Mouse (Mus musculus) forebrain, embryonic 15.5 days (tissue): ENCODE data around the gene Zbtb25. TPM values are rescaled to one million over a fixed set of nuclear protein-coding genes. Genes with fewer than 3 reads are reported as not detected.

Source experiments
- ATAC-seq: fragments of 200-750 bp; cut with Nextera tagmentation; replicated peaks from 2 replicates; pipeline ENCODE4 v1.8.0; 2017; ENCODE audit warnings: mild to moderate bottlenecking, moderate TSS enrichment, moderate library complexity
- H3K27ac ChIP-seq: fragments of 300-500 bp; sonication (generic); replicated peaks from 2 replicates; pipeline ENCODE4 v1.5.1; 2015; ENCODE audit warnings: mild to moderate bottlenecking, inconsistent platforms
- H3K27me3 ChIP-seq: fragments of 300-500 bp; sonication (generic); 2 replicates; pipeline ENCODE4 v1.6.1; 2015; ENCODE audit warnings: inconsistent platforms
- H3K36me3 ChIP-seq: fragments of 300-500 bp; sonication (generic); 2 replicates; pipeline ENCODE4 v1.6.1; 2015; ENCODE audit warnings: mild to moderate bottlenecking, inconsistent platforms
- H3K4me1 ChIP-seq: fragments of 300-500 bp; sonication (generic); 2 replicates; pipeline ENCODE4 v1.6.1; 2015; ENCODE audit warnings: inconsistent platforms
- H3K4me2 ChIP-seq: fragments of 300-500 bp; sonication (generic); replicated peaks from 2 replicates; pipeline ENCODE4 v1.6.1; 2015; ENCODE audit warnings: mild to moderate bottlenecking, inconsistent platforms
- H3K4me3 ChIP-seq: fragments of 300-500 bp; sonication (generic); 2 replicates; pipeline ENCODE4 v1.5.1; 2015; ENCODE audit warnings: mild to moderate bottlenecking, inconsistent platforms
- H3K9ac ChIP-seq: fragments of 300-500 bp; sonication (generic); replicated peaks from 2 replicates; pipeline ENCODE4 v1.6.1; 2015; ENCODE audit warnings: mild to moderate bottlenecking, inconsistent platforms
- H3K9me3 ChIP-seq: fragments of 300-500 bp; sonication (generic); 2 replicates; pipeline ENCODE4 v1.6.1; 2016; ENCODE audit warnings: inconsistent platforms
- WGBS: fragments of 180-500 bp; shearing (Covaris S2); methylation state at CpG from one replicate; pipeline ENCODE4 v1.1.7; 2015; ENCODE audit warnings: mixed read lengths; 5-methylcytosine and 5-hydroxymethylcytosine counted together
- polyA plus RNA-seq: library from polyadenylated mRNA; unstranded; fragments of >200 nt; fragmentation: Nextera tagmentation; extraction: Ambion mirVana; gene quantifications from 2 replicates; pipeline ENCODE4 v1.2.1, GENCODE M21; 2015

Gene Zbtb25
- polyA plus RNA-seq, 1 experiment from 2014 or later = 16.2 TPM

GRCm38 (mm10) chr12:76402991-76403885 is 33.8 kb upstream of the Zbtb25 start:
- Histone ChIP-seq H3K27ac (peak overlapping the region; percentile 92), H3K4me3 (peak overlapping the region; percentile 71), H3K27me3 (peaks cover 42% of the 10 kb centered on the region), H3K4me2 (peak overlapping the region; percentile 75), H3K36me3 (no peaks in the 10 kb centered on the region), H3K9me3 (no peaks in the 10 kb centered on the region), H3K9ac (peak overlapping the region; percentile 68), H3K4me1 (peaks cover 27% of the 10 kb centered on the region)
- WGBS = under 1% methylated on average over 54 of the region's 54 CpGs
- ATAC-seq = peak; percentile 93

GRCm38 (mm10) chr12:76401674-76402073 is 32.3 kb upstream of the Zbtb25 start:
- no peak overlapping the region for H3K9ac ChIP-seq
- no peaks in the 10 kb centered on the region for H3K36me3 ChIP-seq
- 56% methylated on average over 3 of the region's 3 CpGs for WGBS
- H3K27me3 ChIP-seq = peaks cover 30% of the 10 kb centered on the region
- ATAC-seq = no peak
- no peak overlapping the region for H3K27ac ChIP-seq
- no peak overlapping the region for H3K4me2 ChIP-seq
- no peak overlapping the region for H3K4me3 ChIP-seq
- no peaks in the 10 kb centered on the region for H3K9me3 ChIP-seq
- H3K4me1 ChIP-seq = peaks cover 27% of the 10 kb centered on the region

GRCm38 (mm10) chr12:76397281-76397680 is 27.9 kb upstream of the Zbtb25 start:
- no peak overlapping the region for H3K9ac ChIP-seq
- H3K27me3 ChIP-seq = peaks cover 3% of the 10 kb centered on the region; the same call in 1 of the 2 replicates
- 88% methylated on average over 5 of the region's 5 CpGs for WGBS
- no peak overlapping the region for H3K4me2 ChIP-seq
- ATAC-seq = no peak
- H3K4me1 ChIP-seq = no peaks in the 10 kb centered on the region
- H3K4me3 ChIP-seq = no peak overlapping the region
- no peak overlapping the region for H3K27ac ChIP-seq
- no peaks in the 10 kb centered on the region for H3K9me3 ChIP-seq
- no peaks in the 10 kb centered on the region for H3K36me3 ChIP-seq

- Histone ChIP-seq H3K4me2 (no peak overlapping the region), H3K4me3 (no peak overlapping the region), H3K9ac (no peak overlapping the region), H3K36me3 (no peaks in the 10 kb centered on the region), H3K4me1 (peaks cover 5% of the 10 kb centered on the region; the same call in 1 of the 2 replicates), H3K27me3 (no peaks in the 10 kb centered on the region), H3K27ac (no peak overlapping the region), H3K9me3 (no peaks in the 10 kb centered on the region)
- no peak for ATAC-seq
- whole genome bisulfite sequencing = 78% methylated on average over 5 of the region's 5 CpGs
Measured at GRCm38 (mm10) chr12:76392979-76393378, 23.6 kb upstream of the Zbtb25 start.

- H3K4me2 ChIP-seq = no peak overlapping the region
- peaks cover 3% of the 10 kb centered on the region; the same call in 1 of the 2 replicates for H3K36me3 ChIP-seq
- no peaks in the 10 kb centered on the region for H3K9me3 ChIP-seq
- H3K9ac ChIP-seq = no peak overlapping the region
- 78% methylated on average over 3 of the region's 3 CpGs for WGBS
- H3K4me1 ChIP-seq = peaks cover 5% of the 10 kb centered on the region; the same call in 1 of the 2 replicates
- no peaks in the 10 kb centered on the region for H3K27me3 ChIP-seq
- no peak for ATAC-seq
- no peak overlapping the region for H3K27ac ChIP-seq
- no peak overlapping the region for H3K4me3 ChIP-seq
Measured at GRCm38 (mm10) chr12:76391595-76392271, 22.3 kb upstream of the Zbtb25 start.

GRCm38 (mm10) chr12:76388794-76389193 is 19.4 kb upstream of the Zbtb25 start:
- ATAC-seq = no peak; the same call in 1 of the 2 replicates
- no peak overlapping the region for H3K9ac ChIP-seq
- peaks cover 18% of the 10 kb centered on the region for H3K36me3 ChIP-seq
- no peaks in the 10 kb centered on the region for H3K27me3 ChIP-seq
- no peak overlapping the region for H3K4me2 ChIP-seq
- H3K9me3 ChIP-seq = no peaks in the 10 kb centered on the region
- 57% methylated on average over 11 of the region's 11 CpGs for WGBS
- no peak overlapping the region for H3K4me3 ChIP-seq
- no peak overlapping the region for H3K27ac ChIP-seq
- peaks cover 5% of the 10 kb centered on the region; the same call in 1 of the 2 replicates for H3K4me1 ChIP-seq

GRCm38 (mm10) chr12:76385342-76385741 is 15.9 kb upstream of the Zbtb25 start:
- ATAC-seq = no peak
- no peak overlapping the region for H3K27ac ChIP-seq
- H3K9ac ChIP-seq = no peak overlapping the region
- no peaks in the 10 kb centered on the region for H3K9me3 ChIP-seq
- H3K27me3 ChIP-seq = no peaks in the 10 kb centered on the region
- 95% methylated on average over 8 of the region's 8 CpGs for WGBS
- H3K36me3 ChIP-seq = peaks cover 18% of the 10 kb centered on the region
- no peak overlapping the region for H3K4me2 ChIP-seq
- no peak overlapping the region for H3K4me3 ChIP-seq
- H3K4me1 ChIP-seq = peaks cover 5% of the 10 kb centered on the region; the same call in 1 of the 2 replicates

GRCm38 (mm10) chr12:76380151-76380550 is 10.7 kb upstream of the Zbtb25 start:
- Histone ChIP-seq H3K27me3 (no peaks in the 10 kb centered on the region), H3K27ac (no peak overlapping the region), H3K4me1 (0 out of 2 replicates have a peak, but pooled peaks cover 6% of the 10 kb centered on the region), H3K36me3 (no peaks in the 10 kb centered on the region), H3K9ac (no peak overlapping the region), H3K4me3 (no peak overlapping the region), H3K9me3 (no peaks in the 10 kb centered on the region), H3K4me2 (no peak overlapping the region)
- no peak for ATAC-seq
- WGBS = 94% methylated on average over 7 of the region's 7 CpGs

- H3K4me2 ChIP-seq = no peak overlapping the region
- no peak overlapping the region for H3K9ac ChIP-seq
- H3K27ac ChIP-seq = no peak overlapping the region
- no peak for ATAC-seq
- 92% methylated on average over 5 of the region's 5 CpGs for WGBS
- no peaks in the 10 kb centered on the region for H3K36me3 ChIP-seq
- no peaks in the 10 kb centered on the region for H3K27me3 ChIP-seq
- 0 out of 2 replicates have a peak, but pooled peaks cover 6% of the 10 kb centered on the region for H3K4me1 ChIP-seq
- H3K4me3 ChIP-seq = no peak overlapping the region
- no peaks in the 10 kb centered on the region for H3K9me3 ChIP-seq
Measured at GRCm38 (mm10) chr12:76378556-76378955, 9.2 kb upstream of the Zbtb25 start.

- Histone ChIP-seq H3K9me3 (no peaks in the 10 kb centered on the region), H3K4me3 (no peak overlapping the region), H3K27ac (no peak overlapping the region), H3K4me2 (no peak overlapping the region), H3K36me3 (no peaks in the 10 kb centered on the region), H3K9ac (no peak overlapping the region), H3K4me1 (peaks cover 9% of the 10 kb centered on the region; the same call in 1 of the 2 replicates), H3K27me3 (no peaks in the 10 kb centered on the region)
- WGBS = 95% methylated on average over 3 of the region's 3 CpGs
- ATAC-seq = no peak
Measured at GRCm38 (mm10) chr12:76377726-76378125, 8.3 kb upstream of the Zbtb25 start.

GRCm38 (mm10) chr12:76377059-76377458 is 7.7 kb upstream of the Zbtb25 start:
- H3K4me2 ChIP-seq = no peak overlapping the region
- no peak for ATAC-seq
- WGBS = 94% methylated on average over 6 of the region's 6 CpGs

GRCm38 (mm10) chr12:76376649-76377048 is 7.2 kb upstream of the Zbtb25 start:
- no peak overlapping the region for H3K4me2 ChIP-seq
- H3K27me3 ChIP-seq = no peaks in the 10 kb centered on the region
- 32% methylated on average over 7 of the region's 7 CpGs for WGBS
- no peaks in the 10 kb centered on the region for H3K9me3 ChIP-seq
- peak; percentile 57; the same call in 1 of the 2 replicates for ATAC-seq
- no peak overlapping the region for H3K27ac ChIP-seq
- peaks cover 16% of the 10 kb centered on the region for H3K4me1 ChIP-seq
- no peak overlapping the region for H3K9ac ChIP-seq
- no peak overlapping the region for H3K4me3 ChIP-seq
- no peaks in the 10 kb centered on the region for H3K36me3 ChIP-seq

More at GRCm38 (mm10) chr12:76377059-76377458, 7.7 kb upstream of the Zbtb25 start:
- peaks cover 12% of the 10 kb centered on the region for H3K4me1 ChIP-seq
- no peaks in the 10 kb centered on the region for H3K36me3 ChIP-seq
- no peak overlapping the region for H3K9ac ChIP-seq
- H3K27ac ChIP-seq = no peak overlapping the region
- no peaks in the 10 kb centered on the region for H3K27me3 ChIP-seq
- no peak overlapping the region for H3K4me3 ChIP-seq
- H3K9me3 ChIP-seq = no peaks in the 10 kb centered on the region
